Mouse (Mus musculus) limb, embryonic 14.5 days (tissue): ENCODE data around the gene Stab1. TPM values are rescaled to one million over a fixed set of nuclear protein-coding genes. Genes with fewer than 3 reads are reported as not detected.

ENCODE experiments used
- ATAC-seq: fragments of 200-750 bp; cut with Nextera tagmentation; 2 replicates; pipeline ENCODE4 v1.8.0; 2017; ENCODE audit warnings: low read depth, moderate number of reproducible peaks, moderate TSS enrichment; ENCODE audit not compliant: low FRiP score
- DNase-seq: peaks from one replicate; pipeline ENCODE4 v3.0.0-alpha.2; 2015; ENCODE audit warnings: low spot score
- H3K27ac ChIP-seq: fragments of 300-500 bp; sonication (generic); replicated peaks from 2 replicates; pipeline ENCODE4 v1.5.1; 2014; ENCODE audit warnings: low read depth, mild to moderate bottlenecking, low read length, moderate library complexity, mixed read lengths
- H3K27me3 ChIP-seq: fragments of 300-500 bp; sonication (generic); 2 replicates; pipeline ENCODE4 v1.6.1; 2014; ENCODE audit warnings: low read length, mixed read lengths; ENCODE audit not compliant: control insufficient read depth, insufficient read depth
- H3K36me3 ChIP-seq: fragments of 300-500 bp; sonication (generic); 2 replicates; pipeline ENCODE4 v1.6.1; 2014; ENCODE audit warnings: mild to moderate bottlenecking, low read length, moderate library complexity, mixed read lengths; ENCODE audit not compliant: control insufficient read depth, insufficient read depth
- H3K4me1 ChIP-seq: fragments of 300-500 bp; sonication (generic); 2 replicates; pipeline ENCODE4 v1.6.1; 2014; ENCODE audit warnings: antibody characterized with exemption, low read length, mixed read lengths; ENCODE audit not compliant: control insufficient read depth, insufficient read depth
- H3K4me2 ChIP-seq: fragments of 300-500 bp; sonication (generic); replicated peaks from 2 replicates; pipeline ENCODE4 v1.6.1; 2014; ENCODE audit warnings: low read depth, mild to moderate bottlenecking, low read length, moderate library complexity; ENCODE audit not compliant: severe bottlenecking
- H3K4me3 ChIP-seq: fragments of 300-500 bp; sonication (generic); replicated peaks from 2 replicates; pipeline ENCODE4 v1.5.1; 2014; ENCODE audit warnings: low read length
- H3K9ac ChIP-seq: fragments of 300-500 bp; sonication (generic); 2 replicates; pipeline ENCODE4 v1.6.1; 2014; ENCODE audit warnings: mild to moderate bottlenecking, low read depth, low read length, moderate library complexity; ENCODE audit not compliant: severe bottlenecking
- H3K9me3 ChIP-seq: fragments of 300-500 bp; sonication (generic); 2 replicates; pipeline ENCODE4 v1.6.1; 2016; ENCODE audit warnings: low read length; ENCODE audit not compliant: control insufficient read depth
- POLR2A ChIP-seq: fragments of 200-500 bp; IDR thresholded peaks from 2 replicates; pipeline ENCODE4 v1.8.0; 2012; ENCODE audit warnings: inconsistent platforms, mild to moderate bottlenecking, moderate library complexity, borderline replicate concordance; ENCODE audit not compliant: insufficient read depth, insufficient read length; ENCODE audit errors: extremely low read depth
- WGBS: fragments of 180-500 bp; shearing (Covaris S2); extraction: QIAGEN DNeasy Blood & Tissue Kit; methylation state at CpG from one replicate; pipeline ENCODE4 v1.1.7; 2014; 5-methylcytosine and 5-hydroxymethylcytosine counted together
- polyA plus RNA-seq, 2 experiments: library from polyadenylated mRNA; depleted of rRNA in 1 of 2; stranded (reverse) in 1 of 2; unstranded in 1 of 2; fragments of >200 nt; fragmentation: Nextera tagmentation in 1 of 2; extraction: Ambion mirVana in 1 of 2; gene quantifications; 2 replicates each; pipeline versions ENCODE4 v1.2.1 to v1.2.3; 2012 to 2014

Stab1 gene
- polyA plus RNA-seq, 2 experiments = 59.5 to 68.5 TPM

- DNase-seq (no peak), ATAC-seq (no peak)
- no peaks in the 10 kb centered on the region for H3K4me1 ChIP-seq
- H3K27me3 ChIP-seq = no peaks in the 10 kb centered on the region
- no peaks in the 10 kb centered on the region for H3K36me3 ChIP-seq
- no peak overlapping the region for H3K9ac ChIP-seq
- WGBS = 78% methylated on average over 10 of the region's 10 CpGs
- H3K4me3 ChIP-seq = no peak overlapping the region
- no peak overlapping the region for H3K27ac ChIP-seq
- no peaks in the 10 kb centered on the region for H3K9me3 ChIP-seq
- no peak for TF ChIP-seq POLR2A
- H3K4me2 ChIP-seq = no peak overlapping the region
These were observed 6.8 kb downstream of the Stab1 start for GRCm38 (mm10) chr14:31161638-31162037.

GRCm38 (mm10) chr14:31161191-31161590 lies 7.2 kb downstream of the Stab1 start:
- 86% methylated on average over 7 of the region's 7 CpGs for WGBS
- no peaks in the 10 kb centered on the region for H3K27me3 ChIP-seq
- ATAC-seq (no peak), DNase-seq (no peak)
- H3K36me3 ChIP-seq = no peaks in the 10 kb centered on the region
- TF ChIP-seq POLR2A = no peak
- no peaks in the 10 kb centered on the region for H3K4me1 ChIP-seq
- no peak overlapping the region for H3K9ac ChIP-seq
- H3K9me3 ChIP-seq = no peaks in the 10 kb centered on the region
- no peak overlapping the region for H3K4me2 ChIP-seq
- H3K4me3 ChIP-seq = no peak overlapping the region
- no peak overlapping the region for H3K27ac ChIP-seq

GRCm38 (mm10) chr14:31160196-31161150 lies 8.0 kb downstream of the Stab1 start:
- no peaks in the 10 kb centered on the region for H3K4me1 ChIP-seq
- H3K4me3 ChIP-seq = no peak overlapping the region
- H3K27ac ChIP-seq = no peak overlapping the region
- WGBS = 71% methylated on average over 27 of the region's 27 CpGs
- H3K9ac ChIP-seq = no peak overlapping the region
- no peak overlapping the region for H3K4me2 ChIP-seq
- no peak for DNase-seq
- no peak for ATAC-seq
- no peaks in the 10 kb centered on the region for H3K9me3 ChIP-seq
- H3K36me3 ChIP-seq = no peaks in the 10 kb centered on the region
- no peaks in the 10 kb centered on the region for H3K27me3 ChIP-seq
- no peak for TF ChIP-seq POLR2A

- no peak overlapping the region for H3K4me2 ChIP-seq
- TF ChIP-seq POLR2A = no peak
- H3K36me3 ChIP-seq = peaks cover 18% of the 10 kb centered on the region
- no peak overlapping the region for H3K9ac ChIP-seq
- no peak overlapping the region for H3K27ac ChIP-seq
- no peaks in the 10 kb centered on the region for H3K9me3 ChIP-seq
- no peak for DNase-seq
- H3K4me1 ChIP-seq = no peaks in the 10 kb centered on the region
- no peak overlapping the region for H3K4me3 ChIP-seq
- ATAC-seq = no peak
- H3K27me3 ChIP-seq = no peaks in the 10 kb centered on the region
- 83% methylated on average over 11 of the region's 11 CpGs for WGBS
These were observed 22.7 kb downstream of the Stab1 start for GRCm38 (mm10) chr14:31145694-31146093.

- Histone ChIP-seq H3K9ac (no peak overlapping the region), H3K27ac (no peak overlapping the region), H3K4me1 (no peaks in the 10 kb centered on the region), H3K9me3 (no peaks in the 10 kb centered on the region), H3K27me3 (no peaks in the 10 kb centered on the region), H3K36me3 (peaks cover 65% of the 10 kb centered on the region), H3K4me2 (no peak overlapping the region), H3K4me3 (no peak overlapping the region)
- WGBS = 93% methylated on average over 14 of the region's 14 CpGs
- TF ChIP-seq POLR2A = no peak
- ATAC-seq = no peak
- no peak for DNase-seq
These were observed 27.4 kb downstream of the Stab1 start for GRCm38 (mm10) chr14:31141011-31141410.
